Mouse (Mus musculus) C2C12 (cell line): Measurements from ENCODE around the gene Fam210b. TPM values are rescaled to one million over a fixed set of nuclear protein-coding genes. Genes with fewer than 3 reads are reported as not detected.

Experiments used
- H3K27me3 ChIP-seq: one replicate; pipeline ENCODE4 v1.6.1; 2011; ENCODE audit not compliant: control insufficient read depth, insufficient read depth, insufficient read length
- H3K36me3 ChIP-seq: one replicate; pipeline ENCODE4 v1.6.1; 2011; ENCODE audit not compliant: control insufficient read depth, insufficient read depth
- H3K4me3 ChIP-seq: one replicate; pipeline ENCODE4 v1.5.1; 2011; ENCODE audit warnings: mild to moderate bottlenecking, control low read depth; ENCODE audit not compliant: poor library complexity, insufficient read depth, severe bottlenecking
- H3K79me2 ChIP-seq: one replicate; pipeline ENCODE4 v1.6.1; 2011; ENCODE audit not compliant: control insufficient read depth, insufficient read depth
- H3K79me3 ChIP-seq: one replicate; pipeline ENCODE4 v1.6.1; 2011; ENCODE audit warnings: low read depth, control low read depth
- H3ac ChIP-seq: one replicate; pipeline ENCODE3; 2011; ENCODE audit warnings: low read depth; ENCODE audit not compliant: control insufficient read depth, insufficient read length
- CEBPB ChIP-seq: IDR thresholded peaks from one replicate; pipeline ENCODE4 v1.6.1; 2011; ENCODE audit warnings: low read depth, mild to moderate bottlenecking, control low read depth, moderate library complexity
- CTCF ChIP-seq: IDR thresholded peaks from one replicate; pipeline ENCODE4 v1.5.1; 2011; ENCODE audit not compliant: control insufficient read depth, insufficient read depth, insufficient read length
- FOSL1 ChIP-seq: IDR thresholded peaks from one replicate; pipeline ENCODE4 v1.8.0; 2011; ENCODE audit warnings: mild to moderate bottlenecking, low read length; ENCODE audit not compliant: poor library complexity, insufficient read depth, severe bottlenecking
- MAX ChIP-seq: IDR thresholded peaks from one replicate; pipeline ENCODE4 v1.6.1; 2011; ENCODE audit warnings: mild to moderate bottlenecking, control low read depth
- MYOD1 ChIP-seq: IDR thresholded peaks from one replicate; pipeline ENCODE4 v1.6.1; 2011; ENCODE audit warnings: low read depth; ENCODE audit not compliant: control insufficient read depth, insufficient read length
- MYOG ChIP-seq: IDR thresholded peaks from one replicate; pipeline ENCODE4 v1.6.1; 2011; ENCODE audit not compliant: control insufficient read depth, insufficient read length; ENCODE audit errors: extremely low read depth
- USF1 ChIP-seq: IDR thresholded peaks from one replicate; pipeline ENCODE4 v1.6.1; 2011; ENCODE audit warnings: low read depth, mild to moderate bottlenecking, control low read depth, moderate library complexity
- long read RNA-seq, 2 experiments: library from polyadenylated mRNA; unstranded; transcript quantifications; one replicate each; pipeline ENCODE4 v2.0.0; 2019 to 2020
- polyA plus RNA-seq: library from polyadenylated mRNA; unstranded; fragments of >200 nt; fragmentation: generic; extraction: Trizol; gene quantifications from one replicate; pipeline ENCODE4 v1.2.1, GENCODE M21; 2012; ENCODE audit warnings: missing spikeins

Fam210b gene
- 2.3 TPM for polyA plus RNA-seq
- long read RNA-seq, experiment 1, transcript Fam210b-201 (3 exons, 3,617 nt) = major isoform, 15 of 17 reads
- long read RNA-seq, experiment 1, partial matches to known transcripts = 1 of 17 reads
- long read RNA-seq, experiment 1, other reads (novel, unspliced or antisense) = 1 of 17 reads
- long read RNA-seq, experiment 2, transcript Fam210b-201 (3 exons, 3,617 nt) = major isoform, 22 of 24 reads
- long read RNA-seq, experiment 2, partial matches to known transcripts = 0 of 24 reads
- long read RNA-seq, experiment 2, other reads (novel, unspliced or antisense) = 2 of 24 reads

DNA sequence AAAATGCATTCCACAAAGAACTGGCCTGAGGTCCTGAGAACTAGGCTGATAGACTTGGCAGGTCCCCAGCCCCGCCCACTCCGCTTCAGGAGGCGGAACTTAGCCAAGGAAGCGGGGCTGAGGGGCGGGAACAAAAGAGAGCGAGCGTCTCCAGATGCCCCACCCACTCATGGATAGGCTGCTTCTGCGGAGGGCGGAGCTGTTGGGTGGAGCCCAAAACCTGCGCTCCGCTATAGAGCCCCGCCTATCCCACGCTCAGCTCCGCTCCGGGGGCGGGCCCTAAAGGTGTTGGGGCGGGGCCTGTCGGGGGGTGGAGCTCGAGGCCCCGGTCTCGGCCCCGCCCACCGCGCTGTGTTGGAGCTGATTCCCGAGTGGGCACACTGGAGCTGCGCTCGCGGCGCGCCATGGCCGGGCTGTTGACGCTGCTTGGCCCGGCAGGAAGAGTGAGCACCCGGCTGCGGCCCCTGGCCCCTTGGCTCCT is at the start of gene Fam210b:
TSS of gene Fam210b (plus strand) at position 308 of the 481 bp plus-strand sequence.
- peak; percentile 25 for TF ChIP-seq MAX
- TF ChIP-seq CTCF = no peak
- peak within 1 kb of the TSS; percentile 87 for H3ac ChIP-seq
- no peaks in the 10 kb centered on the region for H3K79me3 ChIP-seq
- no peaks in the 10 kb centered on the region for H3K36me3 ChIP-seq
- no peaks in the 10 kb centered on the region for H3K79me2 ChIP-seq
- peaks cover 9% of the 10 kb centered on the region for H3K27me3 ChIP-seq
- H3K4me3 ChIP-seq = peak within 1 kb of the TSS; percentile 42

DNA sequence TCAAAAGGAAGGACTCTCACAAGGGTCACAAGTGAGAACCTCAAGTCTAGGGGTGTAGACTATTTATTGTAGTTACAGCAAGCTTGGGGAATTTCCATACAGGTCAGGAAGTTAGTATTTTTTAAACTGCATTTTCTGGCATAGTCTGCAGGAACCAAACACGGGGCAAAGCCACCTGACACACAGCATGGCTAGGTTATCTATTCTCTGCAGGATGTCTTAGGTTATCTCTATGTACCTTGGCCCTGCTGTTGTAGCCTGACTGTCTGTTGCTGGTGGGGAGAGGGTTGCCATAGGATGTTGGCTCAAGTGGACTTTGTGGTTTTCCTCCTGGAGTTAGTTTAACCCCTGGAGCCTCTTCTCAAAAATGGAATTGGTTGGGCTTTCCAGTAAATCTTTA is 47.3 kb upstream of the Fam210b start:
- Histone ChIP-seq H3K79me2 (no peaks in the 10 kb centered on the region), H3K27me3 (no peaks in the 10 kb centered on the region), H3K36me3 (no peaks in the 10 kb centered on the region), H3K4me3 (no peak overlapping the region), H3K79me3 (no peaks in the 10 kb centered on the region), H3ac (no peak overlapping the region)
- TF ChIP-seq MAX (no peak), CTCF (no peak), USF1 (no peak), MYOG (no peak), CEBPB (no peak), MYOD1 (no peak), FOSL1 (no peak)

GRCm38 (mm10) chr2:172298542-172298941 is 46.8 kb upstream of the Fam210b start:
- Histone ChIP-seq H3K27me3 (no peaks in the 10 kb centered on the region), H3K4me3 (no peak overlapping the region), H3K36me3 (no peaks in the 10 kb centered on the region), H3K79me3 (no peaks in the 10 kb centered on the region), H3K79me2 (no peaks in the 10 kb centered on the region), H3ac (no peak overlapping the region)
- no peak for TF ChIP-seq MYOD1
- TF ChIP-seq MAX = no peak
- no peak for TF ChIP-seq CTCF
- TF ChIP-seq USF1 = no peak
- TF ChIP-seq FOSL1 = no peak
- no peak for TF ChIP-seq MYOG
- TF ChIP-seq CEBPB = no peak

DNA sequence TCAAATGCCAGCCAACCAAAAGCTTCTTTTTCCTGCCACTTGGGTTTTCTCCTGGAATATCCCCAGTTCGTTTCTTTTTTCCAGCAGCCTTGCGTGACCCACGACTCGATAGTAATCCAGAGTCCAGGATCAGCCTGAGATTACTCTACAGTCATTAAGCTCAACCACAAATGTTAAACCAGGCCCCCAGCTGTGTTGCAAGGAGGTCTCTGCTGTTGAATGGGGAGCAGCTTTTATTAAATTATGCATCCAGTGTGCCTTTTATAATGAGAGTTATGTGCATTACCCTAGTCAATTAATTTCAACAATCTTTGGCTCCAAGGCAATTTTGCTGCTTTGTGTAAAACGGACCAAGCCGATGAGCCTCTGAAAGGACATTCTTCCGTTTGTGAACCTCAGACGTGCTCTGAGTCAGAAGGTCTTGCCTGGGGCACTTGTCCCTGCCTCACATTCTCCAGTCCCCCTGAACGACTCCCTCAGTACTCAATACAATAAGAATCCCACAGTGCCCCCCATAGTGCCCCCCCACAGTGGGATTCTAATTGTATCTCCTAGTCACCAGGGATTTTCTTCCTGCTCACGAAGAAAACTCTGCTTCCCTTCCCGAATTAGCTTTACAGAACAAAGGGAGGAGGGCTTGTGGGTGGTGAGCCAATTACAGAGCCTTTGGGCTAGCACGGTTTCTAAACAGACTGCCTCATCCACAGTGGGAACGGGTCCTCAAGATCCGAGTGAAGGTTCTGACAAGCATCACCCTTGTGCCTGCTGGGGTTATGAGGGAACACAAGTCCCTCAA is 46.0 kb upstream of the Fam210b start:
- H3K36me3 ChIP-seq = no peaks in the 10 kb centered on the region
- H3K4me3 ChIP-seq = no peak overlapping the region
- no peaks in the 10 kb centered on the region for H3K79me3 ChIP-seq
- H3K79me2 ChIP-seq = no peaks in the 10 kb centered on the region
- TF ChIP-seq CEBPB (no peak), MYOD1 (no peak), USF1 (no peak), CTCF (no peak), MAX (no peak), FOSL1 (no peak), MYOG (no peak)
- H3K27me3 ChIP-seq = no peaks in the 10 kb centered on the region
- no peak overlapping the region for H3ac ChIP-seq

- TF ChIP-seq USF1 (peak; percentile 12), MAX (no peak), MYOG (no peak)
- Histone ChIP-seq H3K79me2 (no peaks in the 10 kb centered on the region), H3K4me3 (no peak overlapping the region), H3K36me3 (no peaks in the 10 kb centered on the region), H3ac (no peak overlapping the region), H3K27me3 (no peaks in the 10 kb centered on the region), H3K79me3 (no peaks in the 10 kb centered on the region)
These were observed 43.0 kb upstream of the Fam210b start for GRCm38 (mm10) chr2:172302396-172302795.
